Mouse (Mus musculus): ENCODE data around the gene Cd300c2. TPM values are rescaled to one million over a fixed set of nuclear protein-coding genes. Genes with fewer than 3 reads are reported as not detected.

Cd300c2 gene
- polyA plus RNA-seq, 1 experiment = not detected

DNA sequence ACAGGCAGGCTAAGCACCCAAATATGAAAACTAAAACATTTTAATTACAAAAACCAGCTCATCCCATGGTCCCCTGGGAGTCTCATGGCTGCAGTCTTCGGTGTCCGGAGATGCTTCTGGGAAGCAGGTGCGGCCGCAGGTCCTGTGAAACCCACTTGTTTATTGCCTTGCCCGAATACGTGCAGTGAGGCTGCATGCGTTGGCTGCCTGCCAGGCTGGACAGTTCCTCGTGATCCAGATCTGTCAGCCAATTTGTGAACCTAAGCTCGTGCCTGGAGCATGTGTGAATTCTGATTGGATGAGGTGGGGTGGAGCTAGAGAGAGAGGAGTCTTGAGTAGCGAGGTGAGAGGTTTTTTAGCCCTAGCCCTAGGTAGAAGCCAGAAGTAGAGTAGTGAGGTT is 29.0 kb downstream of the Cd300c2 start:
- TF ChIP-seq POLR2A (IDR thresholded peaks at IDR 0.05; ENCODE audit: insufficient read depth, low read depth, low read length) (no peak), CTCF (IDR thresholded peaks at IDR 0.05; ENCODE audit: insufficient read depth, low read depth, low read length) (no peak)
- 71% methylated on average over 10 of the region's 10 CpGs for WGBS
- Histone ChIP-seq H3K4me1 (ENCODE audit: control insufficient read depth, insufficient read depth, low read length) (no peaks in the 10 kb centered on the region), H3K4me3 (ENCODE audit: insufficient read depth, low read depth, low read length) (no peak overlapping the region), H3K27ac (ENCODE audit: insufficient read depth, low read depth, low read length) (no peak overlapping the region)

DNA sequence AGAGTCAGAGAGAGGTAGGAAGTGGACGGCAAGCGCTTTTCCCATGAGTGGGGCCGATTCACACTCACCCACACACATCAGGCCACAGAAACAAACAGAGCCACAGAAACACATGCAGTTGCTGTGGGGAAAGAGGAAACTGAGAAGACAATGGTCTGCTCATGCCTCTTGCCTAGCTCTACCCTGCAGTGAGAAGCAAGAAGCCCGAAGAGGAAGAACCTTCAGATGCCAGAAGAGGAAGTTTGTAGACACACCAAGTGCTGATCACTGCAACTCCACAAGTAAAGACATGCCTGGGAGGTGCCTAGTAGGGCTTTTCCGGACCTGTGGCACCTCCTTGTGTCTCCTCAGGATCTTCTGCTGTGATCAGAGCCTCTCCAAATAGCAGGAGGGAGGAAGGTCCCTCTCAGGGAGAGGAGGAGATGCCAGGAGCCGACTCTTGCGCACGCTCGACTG is 32.9 kb downstream of the Cd300c2 start, which contains the start of gene Cd300c:
Gene Cd300c, minus strand, starts transcription at position 406 of the 456 bp plus-strand sequence.
- no peaks in the 10 kb centered on the region for H3K4me1 ChIP-seq (ENCODE audit: control insufficient read depth, insufficient read depth, low read length)
- TF ChIP-seq POLR2A (IDR thresholded peaks at IDR 0.05; ENCODE audit: insufficient read depth, low read depth, low read length) (no peak), CTCF (IDR thresholded peaks at IDR 0.05; ENCODE audit: insufficient read depth, low read depth, low read length) (no peak)
- 84% methylated on average over 9 of the region's 9 CpGs for WGBS
- no peak within 1 kb of the TSS for H3K27ac ChIP-seq (ENCODE audit: insufficient read depth, low read depth, low read length)
- no peak within 1 kb of the TSS for H3K4me3 ChIP-seq (ENCODE audit: insufficient read depth, low read depth, low read length)

DNA sequence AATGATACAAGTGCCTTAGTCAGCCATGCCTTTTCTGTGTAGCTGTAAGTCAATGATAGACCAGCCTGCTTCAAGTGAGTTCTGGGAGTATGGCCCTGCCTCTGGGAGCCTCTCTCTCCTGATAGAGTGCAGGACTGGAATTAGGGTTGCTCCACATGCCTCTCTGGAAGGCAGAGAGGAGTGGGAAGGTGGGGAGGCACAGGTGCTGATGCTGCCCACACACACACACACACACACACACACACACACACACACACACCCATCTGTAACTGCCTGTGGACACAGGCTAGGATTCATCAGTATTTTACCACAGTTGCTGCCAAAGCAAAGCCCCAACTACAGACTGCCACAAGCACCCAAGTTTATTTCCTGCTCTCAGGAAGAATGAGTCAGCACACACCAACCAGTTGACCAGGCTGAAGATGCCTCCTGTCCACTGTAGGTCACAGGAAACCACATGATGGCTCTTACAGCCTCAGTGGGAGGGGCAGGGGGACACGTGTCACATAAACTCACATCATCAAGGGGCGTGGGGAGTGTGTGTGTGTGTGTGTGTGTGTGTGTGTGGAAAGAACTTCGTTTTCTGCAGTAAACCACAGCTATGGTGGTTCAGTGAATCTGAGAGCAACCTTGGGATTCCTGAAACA is 36.4 kb downstream of the Cd300c2 start:
- WGBS = 61% methylated on average over 3 of the region's 3 CpGs
- TF ChIP-seq CTCF (IDR thresholded peaks at IDR 0.05; ENCODE audit: insufficient read depth, low read depth, low read length) = no peak
- no peak for TF ChIP-seq POLR2A (IDR thresholded peaks at IDR 0.05; ENCODE audit: insufficient read depth, low read depth, low read length)
- no peak overlapping the region for H3K27ac ChIP-seq (ENCODE audit: insufficient read depth, low read depth, low read length)

DNA sequence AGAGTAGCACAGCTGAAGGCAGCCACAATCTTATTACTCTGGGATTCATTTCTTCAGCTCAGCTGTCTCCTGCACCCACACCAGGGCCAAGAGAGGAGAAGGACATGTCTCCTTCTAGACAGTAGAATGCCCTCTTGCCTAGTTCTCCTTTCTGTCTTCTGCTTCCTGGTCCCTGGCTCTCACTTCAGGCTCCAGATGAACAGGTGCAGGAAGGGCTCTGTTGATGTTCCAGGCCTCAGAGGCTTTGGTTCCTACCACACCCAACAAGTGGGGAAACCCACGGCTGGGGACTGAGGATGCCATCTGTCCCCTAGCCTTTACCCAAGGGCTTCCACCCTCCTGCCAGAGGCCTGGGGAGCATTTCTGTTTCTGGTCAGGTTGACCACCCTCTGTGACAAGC is 41.3 kb downstream of the Cd300c2 start:
- Histone ChIP-seq H3K4me1 (ENCODE audit: control insufficient read depth, insufficient read depth, low read length) (no peaks in the 10 kb centered on the region), H3K4me3 (ENCODE audit: insufficient read depth, low read depth, low read length) (no peak overlapping the region), H3K27ac (ENCODE audit: insufficient read depth, low read depth, low read length) (no peak overlapping the region)
- no peak for TF ChIP-seq POLR2A (IDR thresholded peaks at IDR 0.05; ENCODE audit: insufficient read depth, low read depth, low read length)
- no peak for TF ChIP-seq CTCF (IDR thresholded peaks at IDR 0.05; ENCODE audit: insufficient read depth, low read depth, low read length)
- 96% methylated on average over 1 of the region's 1 CpGs for WGBS

More for the DNA sequence above, 36.4 kb downstream of the Cd300c2 start:
- H3K4me1 ChIP-seq (ENCODE audit: control insufficient read depth, insufficient read depth, low read length) = no peaks in the 10 kb centered on the region
- no peak overlapping the region for H3K4me3 ChIP-seq (ENCODE audit: insufficient read depth, low read depth, low read length)

Other genes with a start within 250 kb of the Cd300c2 start
- gene Kif19a, start 236.5 kb downstream of the Cd300c2 start, polyA plus RNA-seq (2012; ENCODE audit: insufficient read depth, insufficient read length, low replicate concordance, missing spikeins) = not detected in 2 replicates
- gene Btbd17, start 205.9 kb downstream of the Cd300c2 start, polyA plus RNA-seq (2012; ENCODE audit: insufficient read depth, insufficient read length, low replicate concordance, missing spikeins) = not detected in 2 replicates
- gene Gpr142, start 203.0 kb downstream of the Cd300c2 start, polyA plus RNA-seq (2012; ENCODE audit: insufficient read depth, insufficient read length, low replicate concordance, missing spikeins) = not detected in 2 replicates
- not detected in 2 replicates for gene Gprc5c, start 150.7 kb downstream of the Cd300c2 start, polyA plus RNA-seq (2012; ENCODE audit: insufficient read depth, insufficient read length, low replicate concordance, missing spikeins)
- not detected in 2 replicates for gene Cd300a, start 111.8 kb downstream of the Cd300c2 start, polyA plus RNA-seq (2012; ENCODE audit: insufficient read depth, insufficient read length, low replicate concordance, missing spikeins)
- not detected in 2 replicates for gene Cd300lb, start 67.5 kb downstream of the Cd300c2 start, polyA plus RNA-seq (2012; ENCODE audit: insufficient read depth, insufficient read length, low replicate concordance, missing spikeins)
- gene Cd300c, start 32.7 kb downstream of the Cd300c2 start, polyA plus RNA-seq (2012; ENCODE audit: insufficient read depth, insufficient read length, low replicate concordance, missing spikeins) = not detected in 2 replicates
- gene Cd300ld, start 12.0 kb downstream of the Cd300c2 start, polyA plus RNA-seq (2012; ENCODE audit: insufficient read depth, insufficient read length, low replicate concordance, missing spikeins) = not detected in 2 replicates
- not detected in 2 replicates for gene Cd300ld2, start 14.3 kb upstream of the Cd300c2 start, polyA plus RNA-seq (2012; ENCODE audit: insufficient read depth, insufficient read length, low replicate concordance, missing spikeins)
- gene Cd300ld4, start 25.1 kb upstream of the Cd300c2 start, polyA plus RNA-seq (2012; ENCODE audit: insufficient read depth, insufficient read length, low replicate concordance, missing spikeins) = not detected in 2 replicates
- not detected in 2 replicates for gene Cd300ld5, start 35.9 kb upstream of the Cd300c2 start, polyA plus RNA-seq (2012; ENCODE audit: insufficient read depth, insufficient read length, low replicate concordance, missing spikeins)
- not detected in 2 replicates for gene Cd300ld3, start 46.5 kb upstream of the Cd300c2 start, polyA plus RNA-seq (2012; ENCODE audit: insufficient read depth, insufficient read length, low replicate concordance, missing spikeins)
- not detected in 2 replicates for gene Cd300e, start 60.3 kb upstream of the Cd300c2 start, polyA plus RNA-seq (2012; ENCODE audit: insufficient read depth, insufficient read length, low replicate concordance, missing spikeins)
- not detected in 2 replicates for gene Rab37, start 89.6 kb upstream of the Cd300c2 start, polyA plus RNA-seq (2012; ENCODE audit: insufficient read depth, insufficient read length, low replicate concordance, missing spikeins)
- not detected in 2 replicates for gene Cd300lf, start 132.1 kb upstream of the Cd300c2 start, polyA plus RNA-seq (2012; ENCODE audit: insufficient read depth, insufficient read length, low replicate concordance, missing spikeins)
- 241 TPM in 1 of 2 replicates, not detected in the other for gene Slc9a3r1, start 161.5 kb upstream of the Cd300c2 start, polyA plus RNA-seq (2012; ENCODE audit: insufficient read depth, insufficient read length, low replicate concordance, missing spikeins)
- not detected in 2 replicates for gene Tmem104, start 185.6 kb upstream of the Cd300c2 start, polyA plus RNA-seq (2012; ENCODE audit: insufficient read depth, insufficient read length, low replicate concordance, missing spikeins)
- not detected in 2 replicates for gene Nat9, start 186.0 kb upstream of the Cd300c2 start, polyA plus RNA-seq (2012; ENCODE audit: insufficient read depth, insufficient read length, low replicate concordance, missing spikeins)

Data from olfactory bulb, adult 2 months (tissue).